10 mouse cellular contexts compared by ENCODE assay signal in the genomic region with DNA sequence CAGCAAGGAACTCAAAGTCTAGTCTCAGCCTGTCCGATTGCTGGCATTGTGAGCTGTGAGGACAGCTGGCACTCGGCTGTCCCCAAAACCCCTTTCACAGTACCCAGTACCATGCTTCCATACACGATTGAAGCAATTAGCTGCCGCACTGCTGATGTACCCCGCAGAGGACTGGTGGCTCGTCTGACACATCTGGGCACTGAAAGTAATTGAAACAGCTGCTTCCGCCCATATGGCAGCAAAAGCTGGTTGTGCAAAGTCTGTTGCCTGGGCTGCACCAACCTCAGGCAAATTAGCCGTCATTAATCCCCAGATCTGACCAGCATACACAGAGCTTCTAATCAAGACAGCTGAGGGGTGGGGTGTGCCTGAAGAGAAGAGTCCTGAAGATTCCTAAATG.
DNase-seq lines count a peak whose midpoint lies in the region; ATAC-seq lines count a peak whose summit lies in the region.
"Had no signal": no experiment of that assay in that cellular context is flagged by ENCODE, and none has a peak within 500 bp of the region (broad histone marks: within the 10 kb centered on the region; RNA-seq: fewer than 3 reads in every experiment).

No protein-coding gene starts in this region.

- no peaks in the 10 kb centered on the region for H3K27me3 ChIP-seq in neural tube, embryonic 11.5 days (ENCODE audit: control insufficient read depth, insufficient read depth, low read length)
- H3K27me3 ChIP-seq in hindbrain, embryonic 12.5 days = no peaks in the 10 kb centered on the region
- no peaks in the 10 kb centered on the region for H3K27me3 ChIP-seq in midbrain, embryonic 16.5 days (ENCODE audit: control insufficient read depth, insufficient read depth, low read depth, low read length)

- H3K9me3 ChIP-seq in neural tube, embryonic 11.5 days (ENCODE audit: control insufficient read depth, low read length) = no peaks in the 10 kb centered on the region
- H3K9me3 ChIP-seq in hindbrain, embryonic 12.5 days (replicated peaks) = no peaks in the 10 kb centered on the region
- no peaks in the 10 kb centered on the region for H3K9me3 ChIP-seq in midbrain, embryonic 16.5 days (replicated peaks; ENCODE audit: control insufficient read depth, low read length, poor library complexity, severe bottlenecking)

- no peak overlapping the region for H3K4me2 ChIP-seq in neural tube, embryonic 11.5 days (ENCODE audit: low read depth)
- H3K4me2 ChIP-seq in hindbrain, embryonic 12.5 days (replicated peaks) = no peak overlapping the region
- H3K4me2 ChIP-seq in midbrain, embryonic 16.5 days (ENCODE audit: low read length) = no peak overlapping the region

- no peak overlapping the region for H3K27ac ChIP-seq in neural tube, embryonic 11.5 days (ENCODE audit: low read depth, low read length)
- peak overlapping the region; percentile 23; the same call in 1 of the 2 replicates for H3K27ac ChIP-seq in hindbrain, embryonic 12.5 days
- H3K27ac ChIP-seq in midbrain, embryonic 16.5 days (ENCODE audit: low read length) = no peak overlapping the region
- H3K27ac ChIP-seq: macrophage had no signal

- H3K4me1 ChIP-seq in neural tube, embryonic 11.5 days (ENCODE audit: control insufficient read depth, insufficient read depth, low read length) = no peaks in the 10 kb centered on the region
- H3K4me1 ChIP-seq in hindbrain, embryonic 12.5 days = peaks cover 12% of the 10 kb centered on the region
- H3K4me1 ChIP-seq in midbrain, embryonic 16.5 days (ENCODE audit: control insufficient read depth, insufficient read depth, low read length) = peaks cover 9% of the 10 kb centered on the region

- no peak overlapping the region for H3K9ac ChIP-seq in neural tube, embryonic 11.5 days (ENCODE audit: low read length)
- no peak overlapping the region for H3K9ac ChIP-seq in hindbrain, embryonic 12.5 days
- no peak overlapping the region for H3K9ac ChIP-seq in midbrain, embryonic 16.5 days (ENCODE audit: low read depth, low read length)

- H3K4me3 ChIP-seq in neural tube, embryonic 11.5 days (ENCODE audit: low read depth, low read length) = no peak overlapping the region
- H3K4me3 ChIP-seq in hindbrain, embryonic 12.5 days = no peak overlapping the region
- H3K4me3 ChIP-seq in midbrain, embryonic 16.5 days (ENCODE audit: low read depth, low read length) = no peak overlapping the region

- no peaks in the 10 kb centered on the region for H3K36me3 ChIP-seq in neural tube, embryonic 11.5 days (ENCODE audit: control insufficient read depth, insufficient read depth, low read length)
- H3K36me3 ChIP-seq in hindbrain, embryonic 12.5 days = no peaks in the 10 kb centered on the region
- H3K36me3 ChIP-seq in midbrain, embryonic 16.5 days (ENCODE audit: control insufficient read depth, insufficient read depth, low read length) = no peaks in the 10 kb centered on the region

- WGBS in neural tube, embryonic 11.5 days = 52% methylated on average over 8 of the region's 8 CpGs
- 44% methylated on average over 8 of the region's 8 CpGs for WGBS in hindbrain, embryonic 12.5 days
- 28% methylated on average over 8 of the region's 8 CpGs for WGBS in midbrain, embryonic 16.5 days

- peak; percentile 18 for DNase-seq in neural tube, embryonic 11.5 days (ENCODE audit: low spot score)
- no peak for DNase-seq in neural tube, embryonic 10.5 days (ENCODE audit: extremely low spot score, low spot score)
- DNase-seq in urinary bladder, postnatal 10 days (ENCODE audit: low spot score) = no peak
- DNase-seq in thymus, postnatal 4 days = no peak
- DNase-seq in kidney, postnatal 36 days = no peak
- DNase-seq: adrenal gland, postnatal 10 days; gastrocnemius, postnatal 14 days had no signal

- peak; percentile 53 for ATAC-seq in neural tube, embryonic 11.5 days (ENCODE audit: insufficient read depth, low FRiP score, low TSS enrichment)
- peak; percentile 91 for ATAC-seq in hindbrain, embryonic 12.5 days (ENCODE audit: low FRiP score)
- peak; percentile 91 for ATAC-seq in midbrain, embryonic 16.5 days
